Mouse (Mus musculus) thymus, adult 2 months (tissue): ENCODE results near the gene Srp68.

Experiments
- CTCF ChIP-seq: fragments of 200-500 bp; IDR thresholded peaks from 2 replicates; pipeline ENCODE4 v1.5.1; 2012; ENCODE audit warnings: mild to moderate bottlenecking, control low read depth, low read length, moderate library complexity, borderline replicate concordance; ENCODE audit not compliant: control insufficient read depth, poor library complexity, insufficient read depth; ENCODE audit errors: extremely low read depth
- POLR2A ChIP-seq: fragments of 200-500 bp; IDR thresholded peaks from 2 replicates; pipeline ENCODE4 v1.6.1; 2012; ENCODE audit warnings: mild to moderate bottlenecking, low read length, control low read depth, moderate library complexity; ENCODE audit not compliant: control insufficient read depth, poor library complexity, insufficient read depth; ENCODE audit errors: extremely low read depth

DNA sequence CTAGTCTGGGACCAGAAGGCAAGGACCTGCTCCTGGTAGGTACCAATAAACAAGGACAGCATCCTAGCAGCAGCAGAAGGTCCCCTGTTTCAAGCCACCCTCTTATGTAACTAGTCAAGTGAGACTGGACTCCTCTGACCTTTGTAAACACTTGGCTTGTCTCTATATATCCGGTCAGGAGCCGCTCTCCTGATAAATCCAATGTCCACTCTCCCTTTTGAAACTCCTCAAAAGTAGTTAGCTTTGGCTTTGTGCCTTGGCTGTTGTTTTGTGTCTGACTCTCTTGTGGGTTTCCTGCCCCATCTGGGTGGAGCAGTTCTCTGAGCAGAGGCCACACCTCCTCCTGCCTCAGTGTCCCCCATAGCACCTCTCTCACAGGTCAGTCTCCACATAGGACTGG, 55.8 kb downstream of the Srp68 start:
- no peak for TF ChIP-seq CTCF
- TF ChIP-seq POLR2A = no peak
